Mouse (Mus musculus) intestine, embryonic 16.5 days (tissue): ENCODE measurements at regions not wholly inside any gene's neighbourhood (a gene's known extent, or its start where the extent isn't known, plus 50 kb on each side); places are given as distances from the start of the nearest gene placed in this dataset.

ENCODE experiments used
- ATAC-seq: fragments of 200-750 bp; cut with Nextera tagmentation; 2 replicates; pipeline ENCODE4 v1.8.0; 2017; ENCODE audit warnings: moderate TSS enrichment, moderate library complexity
- H3K27ac ChIP-seq: fragments of 300-500 bp; sonication (generic); 2 replicates; pipeline ENCODE4 v1.5.1; 2014; ENCODE audit warnings: mild to moderate bottlenecking, low read length
- H3K27me3 ChIP-seq: fragments of 300-500 bp; sonication (generic); replicated peaks from 2 replicates; pipeline ENCODE4 v1.6.1; 2014; ENCODE audit warnings: low read length, control low read depth, mixed read lengths; ENCODE audit not compliant: control insufficient read depth, insufficient read depth
- H3K36me3 ChIP-seq: fragments of 300-500 bp; sonication (generic); 2 replicates; pipeline ENCODE4 v1.6.1; 2014; ENCODE audit warnings: low read length, control low read depth; ENCODE audit not compliant: control insufficient read depth, insufficient read depth
- H3K4me1 ChIP-seq: fragments of 300-500 bp; sonication (generic); 2 replicates; pipeline ENCODE4 v1.6.1; 2014; ENCODE audit warnings: low read length, control low read depth, mixed read lengths; ENCODE audit not compliant: control insufficient read depth, insufficient read depth
- H3K4me2 ChIP-seq: fragments of 300-500 bp; sonication (generic); 2 replicates; pipeline ENCODE4 v1.6.1; 2014; ENCODE audit warnings: low read depth, low read length, control low read depth
- H3K4me3 ChIP-seq: fragments of 300-500 bp; sonication (generic); 2 replicates; pipeline ENCODE4 v1.5.1; 2014; ENCODE audit warnings: mild to moderate bottlenecking, low read length
- H3K9ac ChIP-seq: fragments of 300-500 bp; sonication (generic); 2 replicates; pipeline ENCODE4 v1.6.1; 2014; ENCODE audit warnings: low read depth, low read length
- H3K9me3 ChIP-seq: fragments of 300-500 bp; sonication (generic); 2 replicates; pipeline ENCODE4 v1.6.1; 2016; ENCODE audit warnings: low read length, control low read depth; ENCODE audit not compliant: control insufficient read depth
- WGBS: fragments of 180-500 bp; shearing (Covaris S2); extraction: QIAGEN DNeasy Blood & Tissue Kit; methylation state at CpG from one replicate; pipeline ENCODE4 v1.1.7; 2014; 5-methylcytosine and 5-hydroxymethylcytosine counted together

GRCm38 (mm10) chr3:34234391-34234790 is 153.3 kb upstream of the Dnajc19 start:
- Histone ChIP-seq H3K4me3 (no peak overlapping the region), H3K36me3 (no peaks in the 10 kb centered on the region), H3K27ac (no peak overlapping the region), H3K9ac (no peak overlapping the region), H3K4me2 (no peak overlapping the region), H3K4me1 (no peaks in the 10 kb centered on the region), H3K27me3 (no peaks in the 10 kb centered on the region; the same call in 1 of the 2 replicates), H3K9me3 (no peaks in the 10 kb centered on the region)
- WGBS = 73% methylated on average over 8 of the region's 8 CpGs
- ATAC-seq = no peak

- H3K4me1 ChIP-seq = no peaks in the 10 kb centered on the region
- no peak overlapping the region for H3K4me2 ChIP-seq
- WGBS = 83% methylated on average over 7 of the region's 7 CpGs
- H3K4me3 ChIP-seq = no peak overlapping the region
- no peaks in the 10 kb centered on the region for H3K36me3 ChIP-seq
- H3K27me3 ChIP-seq = no peaks in the 10 kb centered on the region; the same call in 1 of the 2 replicates
- H3K27ac ChIP-seq = no peak overlapping the region
- no peaks in the 10 kb centered on the region for H3K9me3 ChIP-seq
- H3K9ac ChIP-seq = no peak overlapping the region
- ATAC-seq = no peak
Measured at GRCm38 (mm10) chr3:34232329-34233250, 151.5 kb upstream of the Dnajc19 start.

- Histone ChIP-seq H3K4me2 (no peak overlapping the region), H3K27ac (no peak overlapping the region), H3K4me3 (no peak overlapping the region), H3K27me3 (no peaks in the 10 kb centered on the region; the same call in 1 of the 2 replicates), H3K9ac (no peak overlapping the region), H3K4me1 (no peaks in the 10 kb centered on the region), H3K9me3 (no peaks in the 10 kb centered on the region), H3K36me3 (no peaks in the 10 kb centered on the region)
- 64% methylated on average over 9 of the region's 9 CpGs for WGBS
- no peak for ATAC-seq
Measured at GRCm38 (mm10) chr3:34231593-34232328, 150.6 kb upstream of the Dnajc19 start.

- 86% methylated on average over 10 of the region's 10 CpGs for WGBS
- no peak overlapping the region for H3K4me3 ChIP-seq
- H3K27ac ChIP-seq = no peak overlapping the region
- no peaks in the 10 kb centered on the region for H3K9me3 ChIP-seq
- no peak overlapping the region for H3K9ac ChIP-seq
- no peaks in the 10 kb centered on the region for H3K36me3 ChIP-seq
- ATAC-seq = no peak
- H3K4me2 ChIP-seq = no peak overlapping the region
- H3K4me1 ChIP-seq = no peaks in the 10 kb centered on the region
- H3K27me3 ChIP-seq = no peaks in the 10 kb centered on the region
Measured at GRCm38 (mm10) chr3:34222291-34222690, 141.2 kb upstream of the Dnajc19 start.

- no peaks in the 10 kb centered on the region for H3K4me1 ChIP-seq
- H3K27me3 ChIP-seq = no peaks in the 10 kb centered on the region
- no peaks in the 10 kb centered on the region for H3K9me3 ChIP-seq
- no peak overlapping the region for H3K4me3 ChIP-seq
- H3K27ac ChIP-seq = no peak overlapping the region
- WGBS = 89% methylated on average over 10 of the region's 10 CpGs
- H3K9ac ChIP-seq = no peak overlapping the region
- H3K36me3 ChIP-seq = no peaks in the 10 kb centered on the region
- no peak overlapping the region for H3K4me2 ChIP-seq
- no peak for ATAC-seq
Measured at GRCm38 (mm10) chr3:34219741-34220310, 138.7 kb upstream of the Dnajc19 start.

- no peaks in the 10 kb centered on the region for H3K27me3 ChIP-seq
Measured at GRCm38 (mm10) chr3:34219096-34219495, 138.0 kb upstream of the Dnajc19 start.

GRCm38 (mm10) chr3:34217911-34218310 is 136.8 kb upstream of the Dnajc19 start:
- no peak for ATAC-seq
- Histone ChIP-seq H3K4me1 (no peaks in the 10 kb centered on the region), H3K27ac (no peak overlapping the region), H3K4me3 (no peak overlapping the region), H3K9me3 (no peaks in the 10 kb centered on the region), H3K27me3 (no peaks in the 10 kb centered on the region), H3K9ac (no peak overlapping the region), H3K36me3 (no peaks in the 10 kb centered on the region), H3K4me2 (no peak overlapping the region)
- WGBS = 72% methylated on average over 4 of the region's 4 CpGs

More at GRCm38 (mm10) chr3:34219096-34219495, 138.0 kb upstream of the Dnajc19 start:
- H3K4me1 ChIP-seq = no peaks in the 10 kb centered on the region
- WGBS = 74% methylated on average over 2 of the region's 2 CpGs
- ATAC-seq = no peak
- H3K9me3 ChIP-seq = no peaks in the 10 kb centered on the region
- H3K9ac ChIP-seq = no peak overlapping the region
- no peaks in the 10 kb centered on the region for H3K36me3 ChIP-seq
- H3K4me2 ChIP-seq = no peak overlapping the region
- H3K27ac ChIP-seq = no peak overlapping the region
- H3K4me3 ChIP-seq = no peak overlapping the region

GRCm38 (mm10) chr3:34214233-34214632 is 133.1 kb upstream of the Dnajc19 start:
- 81% methylated on average over 6 of the region's 6 CpGs for WGBS
- no peak overlapping the region for H3K4me2 ChIP-seq
- no peak overlapping the region for H3K4me3 ChIP-seq
- H3K27ac ChIP-seq = no peak overlapping the region
- no peaks in the 10 kb centered on the region for H3K4me1 ChIP-seq
- H3K27me3 ChIP-seq = no peaks in the 10 kb centered on the region
- no peaks in the 10 kb centered on the region for H3K9me3 ChIP-seq
- no peak for ATAC-seq
- H3K36me3 ChIP-seq = no peaks in the 10 kb centered on the region
- H3K9ac ChIP-seq = no peak overlapping the region

GRCm38 (mm10) chr3:34206454-34206853 is 125.3 kb upstream of the Dnajc19 start:
- WGBS = 81% methylated on average over 3 of the region's 3 CpGs
- ATAC-seq = no peak
- no peak overlapping the region for H3K27ac ChIP-seq
- H3K4me1 ChIP-seq = no peaks in the 10 kb centered on the region
- no peaks in the 10 kb centered on the region for H3K27me3 ChIP-seq
- no peak overlapping the region for H3K4me2 ChIP-seq
- H3K9me3 ChIP-seq = no peaks in the 10 kb centered on the region
- no peak overlapping the region for H3K4me3 ChIP-seq
- no peaks in the 10 kb centered on the region for H3K36me3 ChIP-seq
- H3K9ac ChIP-seq = no peak overlapping the region
